ENCODE assay signal across 22 mouse cellular contexts in genomic region chr13:62956776-62957175, GRCm38 (mm10). TPM values are rescaled to one million over a fixed set of nuclear protein-coding genes. Genes with fewer than 3 reads are reported as not detected.
DNase-seq lines count a peak whose midpoint lies in the region; ATAC-seq and TF ChIP-seq lines count a peak whose summit lies in the region.
"Had no signal": no experiment of that assay in that cellular context is flagged by ENCODE, and none has a peak within 500 bp of the region (broad histone marks: within the 10 kb centered on the region; RNA-seq: fewer than 3 reads in every experiment).

No protein-coding gene starts in this region.

- 40% methylated on average over 10 of the region's 10 CpGs for WGBS in lung, embryonic 14.5 days
- WGBS in liver, embryonic 16.5 days (ENCODE audit: insufficient replicate concordance), result 12% methylated on average over 10 of the region's 10 CpGs

- ATAC-seq in lung, embryonic 14.5 days (ENCODE audit: insufficient read depth), result no peak
- ATAC-seq in common myeloid progenitor, adult 5-6 weeks (replicated peaks; ENCODE audit: low read depth, poor library complexity, severe bottlenecking), result peak; percentile 89
- peak; percentile 45; the same call in 1 of the 2 replicates for ATAC-seq in liver, embryonic 16.5 days (ENCODE audit: low read depth)
- ATAC-seq in megakaryocyte progenitor cell, adult 5-6 weeks (replicated peaks; ENCODE audit: poor library complexity), result peak; percentile 81
- ATAC-seq: forebrain, embryonic 13.5 days had no signal

- no peak for DNase-seq in lung, embryonic 14.5 days
- DNase-seq in lung, postnatal 14 days, result no peak
- DNase-seq in layer of hippocampus, postnatal 10 days (ENCODE audit: low spot score in 2 of 2), result no peak
- no peak for DNase-seq in gastrocnemius, postnatal 25 days
- no peak for DNase-seq in urinary bladder, postnatal 10 days (ENCODE audit: low spot score)
- DNase-seq: adrenal gland, adult 2 months; adrenal gland, postnatal 36 days; cerebellum, adult 11 months; cerebellum, adult 9-10 months; cerebellum, postnatal 25 days; gastrocnemius, adult 2 months; gastrocnemius, postnatal 36 days; heart, postnatal 14 days had no signal

- no peak overlapping the region for H3K9ac ChIP-seq in lung, embryonic 14.5 days
- no peak overlapping the region for H3K9ac ChIP-seq in liver, embryonic 16.5 days (ENCODE audit: low read depth, low read length)
- H3K9ac ChIP-seq: embryonic facial prominence, embryonic 13.5 days; forebrain, embryonic 13.5 days; heart, embryonic 15.5 days; hindbrain, embryonic 15.5 days had no signal

- no peaks in the 10 kb centered on the region for H3K9me3 ChIP-seq in lung, embryonic 14.5 days (ENCODE audit: low read depth, low read length)
- no peaks in the 10 kb centered on the region for H3K9me3 ChIP-seq in liver, embryonic 16.5 days (replicated peaks; ENCODE audit: control insufficient read depth, low read length)
- H3K9me3 ChIP-seq: embryonic facial prominence, embryonic 13.5 days; forebrain, embryonic 13.5 days; heart, embryonic 15.5 days; hindbrain, embryonic 15.5 days had no signal

- H3K27ac ChIP-seq in lung, embryonic 14.5 days (ENCODE audit: low read depth), result peak overlapping the region; percentile 56
- H3K27ac ChIP-seq in liver, embryonic 16.5 days (ENCODE audit: low read length), result no peak overlapping the region
- H3K27ac ChIP-seq: embryonic facial prominence, embryonic 13.5 days; forebrain, embryonic 13.5 days; gastrocnemius, adult 2 months; heart, embryonic 15.5 days; hindbrain, embryonic 15.5 days had no signal

- H3K4me2 ChIP-seq in lung, embryonic 14.5 days, result no peak overlapping the region
- H3K4me2 ChIP-seq in liver, embryonic 16.5 days (ENCODE audit: low read depth, low read length), result no peak overlapping the region
- H3K4me2 ChIP-seq: embryonic facial prominence, embryonic 13.5 days; forebrain, embryonic 13.5 days; heart, embryonic 11.5 days; heart, embryonic 15.5 days; hindbrain, embryonic 15.5 days had no signal

- H3K4me1 ChIP-seq in lung, embryonic 14.5 days (ENCODE audit: insufficient read depth), result peaks cover 20% of the 10 kb centered on the region
- no peaks in the 10 kb centered on the region; the same call in 1 of the 2 replicates for H3K4me1 ChIP-seq in liver, embryonic 16.5 days (ENCODE audit: control insufficient read depth, low read depth, low read length)
- H3K4me1 ChIP-seq: forebrain, embryonic 13.5 days; hindbrain, embryonic 15.5 days had no signal

- no peaks in the 10 kb centered on the region for H3K27me3 ChIP-seq in lung, embryonic 14.5 days (ENCODE audit: insufficient read depth, low read length)
- H3K27me3 ChIP-seq in liver, embryonic 16.5 days (ENCODE audit: control insufficient read depth, insufficient read depth, low read depth, low read length), result 0 out of 2 replicates have a peak, but pooled peaks cover 2% of the 10 kb centered on the region
- H3K27me3 ChIP-seq: embryonic facial prominence, embryonic 13.5 days; forebrain, embryonic 13.5 days; heart, embryonic 15.5 days had no signal

- TF ChIP-seq CTCF in lung, embryonic 14.5 days (IDR thresholded peaks at IDR 0.05; ENCODE audit: low read depth), result no peak

- no peak overlapping the region for H3K4me3 ChIP-seq in lung, embryonic 14.5 days (ENCODE audit: low read depth, low read length)
- H3K4me3 ChIP-seq in liver, embryonic 16.5 days (ENCODE audit: low read depth, low read length), result no peak overlapping the region
- H3K4me3 ChIP-seq: embryonic facial prominence, embryonic 13.5 days; forebrain, embryonic 13.5 days; gastrocnemius, adult 2 months; heart, adult 2 months; heart, embryonic 15.5 days; hindbrain, embryonic 15.5 days had no signal

- H3K36me3 ChIP-seq in lung, embryonic 14.5 days (ENCODE audit: insufficient read depth), result no peaks in the 10 kb centered on the region
- H3K36me3 ChIP-seq in liver, embryonic 16.5 days (ENCODE audit: control insufficient read depth, insufficient read depth), result no peaks in the 10 kb centered on the region
- H3K36me3 ChIP-seq: embryonic facial prominence, embryonic 13.5 days; heart, embryonic 15.5 days; hindbrain, embryonic 15.5 days had no signal

RNA-seq across cellular contexts. Expression of gene 2010111I01Rik, which starts 7.9 kb away (rescaled TPM):
- polyA plus RNA-seq in lung, embryonic 14.5 days (2014; fragmentation: Nextera tagmentation; extraction: Ambion mirVana), result 146 and 156 TPM in 2 replicates
- 66.2 and 88.1 TPM in 2 replicates for total RNA-seq in common myeloid progenitor, adult 5-6 weeks (2017)
- polyA plus RNA-seq in liver, embryonic 16.5 days (2015; fragmentation: Nextera tagmentation; extraction: Ambion mirVana), result 15.9 and 16.3 TPM in 2 replicates
- 41.7 and 53.7 TPM in 2 replicates for total RNA-seq in megakaryocyte progenitor cell, adult 5-6 weeks (2015)
- total RNA-seq in megakaryocyte progenitor cell, adult 5-6 weeks (2017), result 81.6 and 90.2 TPM in 2 replicates
- total RNA-seq in layer of hippocampus, postnatal 10 days (2021), result 10 to 100 TPM; 66.2 to 78.6 TPM
- total RNA-seq in gastrocnemius, postnatal 25 days (2021), result 10 to 100 TPM; 61.5 to 67.5 TPM
